Mouse (Mus musculus) kidney, embryonic 16.5 days (tissue): ENCODE data around the gene Tmem258. TPM values are rescaled to one million over a fixed set of nuclear protein-coding genes. Genes with fewer than 3 reads are reported as not detected.

Experiments used
- ATAC-seq: fragments of 200-750 bp; cut with Nextera tagmentation; 2 replicates; pipeline ENCODE4 v1.8.0; 2017; ENCODE audit warnings: moderate TSS enrichment; ENCODE audit not compliant: low FRiP score, low TSS enrichment
- H3K27ac ChIP-seq: fragments of 300-500 bp; sonication (generic); 2 replicates; pipeline ENCODE4 v1.5.1; 2014; ENCODE audit warnings: low read length
- H3K27me3 ChIP-seq: fragments of 300-500 bp; sonication (generic); 2 replicates; pipeline ENCODE4 v1.6.1; 2014; ENCODE audit warnings: low read length, control low read depth, mixed read lengths; ENCODE audit not compliant: insufficient read depth
- H3K36me3 ChIP-seq: fragments of 300-500 bp; sonication (generic); 2 replicates; pipeline ENCODE4 v1.6.1; 2014; ENCODE audit warnings: low read length, control low read depth, mixed read lengths; ENCODE audit not compliant: insufficient read depth
- H3K4me1 ChIP-seq: fragments of 300-500 bp; sonication (generic); 2 replicates; pipeline ENCODE4 v1.6.1; 2014; ENCODE audit warnings: low read length, control low read depth, mixed read lengths; ENCODE audit not compliant: insufficient read depth
- H3K4me2 ChIP-seq: fragments of 300-500 bp; sonication (generic); replicated peaks from 2 replicates; pipeline ENCODE4 v1.6.1; 2014; ENCODE audit warnings: low read depth, low read length
- H3K4me3 ChIP-seq: fragments of 300-500 bp; sonication (generic); 2 replicates; pipeline ENCODE4 v1.5.1; 2014; ENCODE audit warnings: mild to moderate bottlenecking, low read length
- H3K9ac ChIP-seq: fragments of 300-500 bp; sonication (generic); replicated peaks from 2 replicates; pipeline ENCODE4 v1.6.1; 2014; ENCODE audit warnings: low read length
- H3K9me3 ChIP-seq: fragments of 300-500 bp; sonication (generic); 2 replicates; pipeline ENCODE4 v1.6.1; 2016; ENCODE audit warnings: low read length, control low read depth
- WGBS: fragments of 180-500 bp; shearing (Covaris S2); extraction: QIAGEN DNeasy Blood & Tissue Kit; methylation state at CpG from one replicate; pipeline ENCODE4 v1.1.7; 2014; 5-methylcytosine and 5-hydroxymethylcytosine counted together
- polyA plus RNA-seq: library from polyadenylated mRNA; unstranded; fragments of >200 nt; fragmentation: Nextera tagmentation; extraction: Ambion mirVana; gene quantifications from 2 replicates; pipeline ENCODE4 v1.2.1, GENCODE M21; 2015

The Tmem258 gene
- polyA plus RNA-seq, 1 experiment from 2014 or later, result 430 TPM

DNA sequence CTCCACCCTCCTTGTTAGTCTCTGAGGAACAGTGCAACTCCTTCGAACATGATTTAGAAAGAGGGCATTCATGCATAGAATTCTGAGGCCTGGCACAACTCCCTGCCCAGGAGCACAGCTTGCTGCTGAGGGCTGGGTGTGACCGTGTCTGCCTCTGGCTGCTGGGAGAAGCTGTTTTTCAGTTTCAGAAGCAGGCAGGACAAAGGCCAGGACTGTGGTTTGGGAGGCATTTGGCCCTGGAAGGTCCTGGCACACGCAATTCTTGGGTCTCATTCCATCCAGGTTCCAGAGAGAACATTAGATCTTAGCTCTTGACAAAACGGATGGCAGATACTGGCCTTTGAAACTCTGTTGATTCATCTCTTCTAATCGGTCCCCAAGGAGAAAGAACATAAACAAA is 8.6 kb upstream of the Tmem258 start:
- no peak overlapping the region for H3K4me2 ChIP-seq
- H3K27me3 ChIP-seq, result no peaks in the 10 kb centered on the region
- no peak for ATAC-seq
- no peak overlapping the region for H3K27ac ChIP-seq
- H3K4me3 ChIP-seq, result no peak overlapping the region
- no peak overlapping the region for H3K9ac ChIP-seq
- H3K9me3 ChIP-seq, result no peaks in the 10 kb centered on the region
- no peaks in the 10 kb centered on the region for H3K4me1 ChIP-seq
- WGBS, result 46% methylated on average over 5 of the region's 5 CpGs
- peaks cover 60% of the 10 kb centered on the region for H3K36me3 ChIP-seq

DNA sequence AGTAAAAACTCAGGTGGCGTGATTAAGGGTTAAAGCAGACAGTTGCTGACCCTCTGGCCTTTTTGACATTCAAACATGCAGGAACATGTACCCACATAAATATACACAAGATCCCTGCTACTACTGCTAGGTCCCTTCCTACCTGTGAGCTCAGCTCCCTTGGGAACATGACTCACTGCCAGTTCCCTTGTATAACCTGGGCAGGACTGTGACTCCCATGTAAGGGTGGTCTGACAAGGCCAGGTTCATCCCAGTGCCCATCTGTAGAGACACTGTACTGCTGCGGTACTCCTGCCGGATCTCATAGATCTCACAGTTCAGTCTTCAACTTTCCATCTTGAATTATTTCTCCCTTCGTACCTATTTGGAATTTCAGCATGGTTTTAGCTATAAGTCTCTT is 6.7 kb upstream of the Tmem258 start:
- H3K36me3 ChIP-seq, result peaks cover 56% of the 10 kb centered on the region
- H3K4me3 ChIP-seq, result no peak overlapping the region
- H3K4me1 ChIP-seq, result no peaks in the 10 kb centered on the region
- H3K4me2 ChIP-seq, result no peak overlapping the region
- no peak overlapping the region for H3K9ac ChIP-seq
- H3K27me3 ChIP-seq, result no peaks in the 10 kb centered on the region
- no peaks in the 10 kb centered on the region for H3K9me3 ChIP-seq
- whole genome bisulfite sequencing, result 89% methylated on average over 4 of the region's 4 CpGs
- no peak for ATAC-seq
- no peak overlapping the region for H3K27ac ChIP-seq

DNA sequence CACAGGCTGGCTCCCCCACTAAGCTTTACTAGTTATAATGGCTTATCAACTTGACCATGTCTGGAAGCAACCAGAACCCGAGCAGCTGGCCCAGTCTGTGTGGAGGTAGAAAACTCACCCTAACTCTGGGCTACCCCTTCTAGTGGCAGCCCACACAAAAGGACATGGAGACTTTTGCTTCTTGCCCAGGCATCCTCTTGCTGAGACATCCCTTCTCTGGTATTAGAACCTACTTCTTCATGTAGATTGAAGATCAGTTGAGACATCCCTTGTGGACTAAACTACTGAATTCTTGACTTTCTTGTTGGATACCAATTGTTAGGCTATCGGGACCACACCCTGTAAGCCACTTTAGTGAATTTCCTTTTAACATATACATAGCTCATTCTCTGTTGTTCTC is 5.5 kb upstream of the Tmem258 start:
- H3K27me3 ChIP-seq, result no peaks in the 10 kb centered on the region
- H3K9me3 ChIP-seq, result no peaks in the 10 kb centered on the region
- H3K9ac ChIP-seq, result no peak overlapping the region
- peaks cover 8% of the 10 kb centered on the region for H3K4me1 ChIP-seq
- no peak overlapping the region for H3K27ac ChIP-seq
- no peak overlapping the region for H3K4me2 ChIP-seq
- peaks cover 45% of the 10 kb centered on the region for H3K36me3 ChIP-seq
- H3K4me3 ChIP-seq, result no peak overlapping the region
- no peak for ATAC-seq
- 80% methylated on average over 2 of the region's 2 CpGs for WGBS

DNA sequence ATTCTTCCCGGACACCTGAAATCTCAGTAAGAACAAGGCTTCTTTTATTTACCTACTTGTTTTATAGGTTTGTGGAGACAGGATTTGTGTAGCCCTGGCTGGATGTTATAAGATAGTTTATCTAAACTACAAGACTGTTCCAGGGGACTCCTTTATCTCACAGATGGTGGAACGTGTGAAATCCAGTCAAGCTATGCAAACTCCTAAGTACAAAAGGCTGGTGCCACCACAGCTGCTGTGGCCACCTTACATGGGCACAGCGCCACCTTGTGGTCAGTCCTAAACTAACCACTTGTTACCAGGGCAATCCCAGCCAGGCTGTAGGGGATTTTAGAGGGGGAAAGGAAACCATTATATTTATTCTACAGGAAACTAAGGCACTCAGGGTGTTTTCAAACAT is 5.1 kb upstream of the Tmem258 start:
- Histone ChIP-seq H3K9me3 (no peaks in the 10 kb centered on the region), H3K9ac (no peak overlapping the region), H3K4me3 (no peak overlapping the region), H3K4me1 (peaks cover 8% of the 10 kb centered on the region), H3K4me2 (no peak overlapping the region), H3K27me3 (no peaks in the 10 kb centered on the region), H3K36me3 (peaks cover 40% of the 10 kb centered on the region), H3K27ac (no peak overlapping the region)
- 28% methylated on average over 3 of the region's 3 CpGs for WGBS
- ATAC-seq, result no peak

DNA sequence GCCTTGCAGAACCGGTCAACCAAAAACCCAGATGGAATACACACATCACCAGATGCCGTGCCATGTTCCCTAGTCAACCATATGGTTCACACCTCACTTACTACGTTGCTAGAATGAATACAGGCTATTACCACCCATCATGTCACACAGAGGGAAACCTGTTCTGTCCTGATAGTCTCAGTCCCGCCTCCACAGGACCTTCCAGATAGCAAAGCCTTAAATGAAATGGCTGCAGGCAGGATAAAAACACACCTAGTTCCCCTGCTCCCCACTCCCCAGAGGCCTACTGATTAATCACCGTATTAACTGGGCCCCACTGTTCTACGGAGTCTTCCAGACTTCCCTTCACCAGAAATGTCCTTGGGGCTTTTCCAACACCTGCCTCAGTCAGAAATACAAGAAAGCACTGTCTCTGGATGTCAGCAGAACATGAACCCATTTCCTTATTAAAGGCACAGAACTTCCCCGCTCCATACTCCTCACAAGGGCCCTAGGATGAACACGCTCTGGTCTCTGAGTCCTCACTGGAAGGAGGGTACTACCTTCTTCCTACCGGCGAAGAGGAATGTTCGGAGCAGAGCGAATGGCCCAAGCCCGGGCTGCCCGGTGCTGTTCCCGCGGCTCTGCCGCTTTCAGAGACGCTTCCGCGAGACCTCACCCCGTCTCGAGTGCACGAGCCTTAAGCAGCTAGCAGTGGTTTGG is 517 bp upstream of the Tmem258 start:
- no peaks in the 10 kb centered on the region for H3K9me3 ChIP-seq
- WGBS, result 1% methylated on average over 23 of the region's 23 CpGs
- peak overlapping the region; percentile 84 for H3K9ac ChIP-seq
- peak overlapping the region; percentile 88 for H3K27ac ChIP-seq
- peak overlapping the region; percentile 58 for H3K4me2 ChIP-seq
- peak; percentile 12 for ATAC-seq
- H3K4me1 ChIP-seq, result peaks cover 15% of the 10 kb centered on the region
- H3K4me3 ChIP-seq, result peak overlapping the region; percentile 96
- H3K27me3 ChIP-seq, result no peaks in the 10 kb centered on the region
- peaks cover 45% of the 10 kb centered on the region for H3K36me3 ChIP-seq

DNA sequence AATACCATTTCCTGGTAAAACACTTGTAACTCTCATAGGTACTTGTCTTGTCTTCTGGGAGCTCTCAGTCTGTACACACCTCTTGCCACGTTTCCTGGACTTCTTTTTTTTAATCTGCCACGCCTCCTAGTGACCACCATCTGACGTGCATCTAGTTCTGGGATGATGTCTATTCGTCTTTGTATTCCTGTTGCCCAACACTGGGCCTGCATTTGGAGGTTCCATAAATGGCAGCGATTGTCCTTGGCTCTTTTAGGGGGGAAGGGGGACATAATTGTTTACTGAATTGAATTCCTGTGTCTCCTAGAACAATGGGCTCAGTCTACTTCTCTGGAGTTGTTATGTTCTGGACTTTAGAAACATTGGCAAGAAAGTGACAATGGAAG is 795 bp downstream of the Tmem258 start:
- no peak for ATAC-seq
- H3K4me3 ChIP-seq, result peak overlapping the region; percentile 96
- H3K9ac ChIP-seq, result peak overlapping the region; percentile 84
- 2% methylated on average over 5 of the region's 5 CpGs for WGBS
- H3K4me2 ChIP-seq, result peak overlapping the region; percentile 58
- peaks cover 53% of the 10 kb centered on the region for H3K36me3 ChIP-seq
- H3K27ac ChIP-seq, result peak overlapping the region; percentile 88
- peaks cover 15% of the 10 kb centered on the region for H3K4me1 ChIP-seq
- no peaks in the 10 kb centered on the region for H3K27me3 ChIP-seq
- H3K9me3 ChIP-seq, result no peaks in the 10 kb centered on the region

DNA sequence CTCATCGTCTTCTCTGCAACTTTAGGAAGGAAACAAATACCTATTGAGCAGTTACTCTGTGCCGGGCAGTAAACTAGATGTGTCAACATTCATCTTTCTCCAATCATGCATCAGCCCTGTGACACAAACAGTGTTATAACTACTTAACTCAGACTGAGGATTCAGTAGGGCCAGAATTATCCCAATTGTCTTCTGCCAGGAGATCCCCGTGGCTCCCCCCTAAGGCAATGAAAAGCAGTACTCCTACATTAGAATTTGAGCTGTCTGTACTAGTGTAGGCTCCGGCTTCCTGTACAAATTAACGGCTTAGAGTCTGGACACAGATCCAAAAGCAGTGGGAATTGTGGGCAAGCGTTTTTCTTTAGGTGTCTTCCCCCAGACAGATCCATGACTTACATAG is 1.2 kb downstream of the Tmem258 start:
- peak overlapping the region; percentile 88; the same call in 1 of the 2 replicates for H3K27ac ChIP-seq
- peak overlapping the region; percentile 96 for H3K4me3 ChIP-seq
- H3K4me1 ChIP-seq, result peaks cover 15% of the 10 kb centered on the region
- 67% methylated on average over 6 of the region's 6 CpGs for WGBS
- peak overlapping the region; percentile 58 for H3K4me2 ChIP-seq
- ATAC-seq, result no peak
- H3K27me3 ChIP-seq, result no peaks in the 10 kb centered on the region
- H3K9me3 ChIP-seq, result no peaks in the 10 kb centered on the region
- peaks cover 53% of the 10 kb centered on the region for H3K36me3 ChIP-seq
- H3K9ac ChIP-seq, result peak overlapping the region; percentile 84; the same call in 1 of the 2 replicates

DNA sequence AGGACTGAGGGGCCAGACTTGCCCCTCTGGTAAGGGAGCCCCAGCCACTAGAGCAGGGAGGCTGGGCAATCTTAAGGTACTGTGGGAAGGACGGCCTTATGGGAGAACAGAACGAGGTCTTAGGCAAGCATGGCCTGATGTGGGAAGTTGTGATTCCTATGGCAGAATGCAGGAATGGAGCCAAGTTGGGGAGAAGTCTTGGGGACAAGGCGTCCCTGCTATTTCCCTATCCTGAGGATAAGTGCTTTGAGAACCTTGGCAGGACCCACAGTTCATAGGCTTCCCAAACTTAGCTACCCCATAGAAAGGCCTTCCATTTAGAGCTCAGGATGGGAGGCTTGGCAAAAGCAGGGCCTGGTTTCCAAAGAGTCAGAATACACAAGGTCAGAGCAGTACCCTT is 5.0 kb downstream of the Tmem258 start:
- Histone ChIP-seq H3K9me3 (no peaks in the 10 kb centered on the region), H3K4me2 (no peak overlapping the region), H3K9ac (no peak overlapping the region), H3K27ac (no peak overlapping the region), H3K4me1 (peaks cover 7% of the 10 kb centered on the region), H3K4me3 (no peak overlapping the region), H3K27me3 (no peaks in the 10 kb centered on the region), H3K36me3 (peaks cover 58% of the 10 kb centered on the region)
- WGBS, result 80% methylated on average over 3 of the region's 3 CpGs
- no peak for ATAC-seq

DNA sequence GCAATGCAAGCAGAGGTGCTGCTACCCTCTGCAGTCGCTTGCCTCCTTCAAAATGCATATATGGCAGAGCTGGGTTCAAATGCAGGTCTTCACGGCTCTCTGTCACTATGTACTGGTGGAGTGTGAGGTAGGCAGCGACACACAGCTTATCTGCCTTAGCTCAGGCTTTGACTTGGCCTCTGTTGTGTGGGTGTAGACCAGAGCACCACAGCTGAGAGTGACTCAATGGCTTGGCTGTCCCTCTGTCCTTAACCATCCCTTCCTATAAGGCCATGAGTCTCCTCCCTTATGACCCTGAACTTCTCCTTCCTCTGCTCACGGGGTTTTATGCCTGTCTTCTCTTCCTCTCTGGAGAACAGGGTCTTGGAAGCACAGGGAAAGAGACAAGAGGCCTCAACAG is 7.1 kb downstream of the Tmem258 start:
- Histone ChIP-seq H3K27ac (no peak overlapping the region), H3K4me3 (no peak overlapping the region), H3K9me3 (no peaks in the 10 kb centered on the region), H3K4me1 (no peaks in the 10 kb centered on the region), H3K9ac (no peak overlapping the region), H3K36me3 (peaks cover 56% of the 10 kb centered on the region), H3K27me3 (no peaks in the 10 kb centered on the region), H3K4me2 (no peak overlapping the region)
- WGBS, result 79% methylated on average over 4 of the region's 4 CpGs
- no peak for ATAC-seq

DNA sequence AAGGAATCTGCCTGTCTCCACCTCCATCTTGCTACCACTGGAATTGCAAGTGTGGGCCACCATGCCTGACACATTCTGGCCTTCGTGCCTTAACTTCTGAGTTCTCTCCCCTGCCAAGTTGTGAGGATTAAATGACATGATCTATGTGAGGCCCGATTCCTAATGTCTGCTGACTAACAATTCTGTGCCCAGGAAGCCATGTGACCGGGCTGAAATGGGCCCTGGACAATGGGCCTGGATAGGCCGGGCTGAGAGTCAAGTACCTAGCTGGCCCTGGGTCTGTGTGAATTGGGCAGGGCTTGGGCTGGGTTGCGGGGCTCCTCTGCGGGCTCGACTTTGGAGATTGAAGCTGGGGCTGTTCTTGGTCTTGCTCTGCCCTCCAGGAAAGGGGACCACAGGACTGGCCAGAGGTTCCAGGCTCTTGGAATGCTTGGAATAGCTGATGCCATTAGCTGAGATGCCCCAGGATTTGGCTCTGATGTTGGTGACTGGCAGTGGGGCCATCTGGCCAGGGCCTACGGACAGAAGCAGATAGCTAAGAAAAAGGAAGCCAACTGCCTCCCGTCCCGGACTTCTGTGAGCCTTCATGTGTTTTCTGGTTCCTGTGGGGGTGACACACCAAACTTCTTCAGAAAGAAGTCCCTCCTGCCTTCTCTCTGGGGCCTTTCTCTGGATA is 10.1 kb downstream of the Tmem258 start:
- Histone ChIP-seq H3K4me3 (no peak overlapping the region), H3K4me1 (no peaks in the 10 kb centered on the region), H3K27ac (no peak overlapping the region), H3K9me3 (no peaks in the 10 kb centered on the region), H3K27me3 (no peaks in the 10 kb centered on the region), H3K9ac (no peak overlapping the region), H3K4me2 (no peak overlapping the region), H3K36me3 (peaks cover 26% of the 10 kb centered on the region)
- 84% methylated on average over 10 of the region's 10 CpGs for WGBS
- ATAC-seq, result no peak
